Mouse (Mus musculus) hindbrain, embryonic 13.5 days (tissue): ENCODE measurements at regions not wholly inside any gene's neighbourhood (a gene's known extent, or its start where the extent isn't known, plus 50 kb on each side); places are given as distances from the start of the nearest gene placed in this dataset.

ENCODE experiments used
- ATAC-seq: fragments of 200-750 bp; cut with Nextera tagmentation; 2 replicates; pipeline ENCODE4 v1.8.0; 2017; ENCODE audit warnings: moderate TSS enrichment; ENCODE audit not compliant: low FRiP score
- H3K27ac ChIP-seq: fragments of 300-500 bp; sonication (generic); 2 replicates; pipeline ENCODE4 v1.5.1; 2015; ENCODE audit warnings: inconsistent platforms, mild to moderate bottlenecking, moderate library complexity
- H3K27me3 ChIP-seq: fragments of 300-500 bp; sonication (generic); 2 replicates; pipeline ENCODE4 v1.6.1; 2015; ENCODE audit warnings: mild to moderate bottlenecking, inconsistent platforms
- H3K36me3 ChIP-seq: fragments of 300-500 bp; sonication (generic); 2 replicates; pipeline ENCODE4 v1.6.1; 2015; ENCODE audit warnings: mild to moderate bottlenecking, inconsistent platforms
- H3K4me1 ChIP-seq: fragments of 300-500 bp; sonication (generic); replicated peaks from 2 replicates; pipeline ENCODE4 v1.6.1; 2015; ENCODE audit warnings: inconsistent platforms
- H3K4me2 ChIP-seq: fragments of 300-500 bp; sonication (generic); 2 replicates; pipeline ENCODE4 v1.6.1; 2015; ENCODE audit warnings: inconsistent platforms, mild to moderate bottlenecking, moderate library complexity
- H3K4me3 ChIP-seq: fragments of 300-500 bp; sonication (generic); 2 replicates; pipeline ENCODE4 v1.5.1; 2015; ENCODE audit warnings: mild to moderate bottlenecking, inconsistent platforms
- H3K9ac ChIP-seq: fragments of 300-500 bp; sonication (generic); 2 replicates; pipeline ENCODE4 v1.6.1; 2015; ENCODE audit warnings: mild to moderate bottlenecking, inconsistent platforms
- H3K9me3 ChIP-seq: fragments of 300-500 bp; sonication (generic); 2 replicates; pipeline ENCODE4 v1.6.1; 2016; ENCODE audit warnings: inconsistent platforms
- WGBS: fragments of 180-500 bp; shearing (Covaris S2); methylation state at CpG from one replicate; pipeline ENCODE4 v1.1.7; 2015; 5-methylcytosine and 5-hydroxymethylcytosine counted together

DNA sequence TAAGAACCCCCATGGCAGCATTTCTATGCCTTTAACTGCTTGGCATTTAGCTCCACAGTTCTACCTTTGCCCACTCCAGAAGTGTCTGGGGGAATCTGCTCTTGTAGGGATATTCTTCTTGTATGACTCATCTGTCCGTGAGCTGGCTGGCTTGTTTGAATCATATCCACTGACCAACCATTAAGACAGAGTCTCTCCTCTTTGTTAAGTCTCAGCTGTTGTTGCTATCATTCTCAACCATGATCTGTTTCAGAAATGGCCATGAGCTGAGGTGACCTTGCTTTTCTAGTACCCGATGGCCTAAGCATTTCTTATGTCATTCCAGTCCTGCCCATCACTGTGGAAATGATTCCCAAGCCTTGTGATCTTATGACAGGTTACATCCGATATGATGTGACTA is 161.8 kb downstream of the 4930564D02Rik start:
- H3K36me3 ChIP-seq: no peaks in the 10 kb centered on the region

DNA sequence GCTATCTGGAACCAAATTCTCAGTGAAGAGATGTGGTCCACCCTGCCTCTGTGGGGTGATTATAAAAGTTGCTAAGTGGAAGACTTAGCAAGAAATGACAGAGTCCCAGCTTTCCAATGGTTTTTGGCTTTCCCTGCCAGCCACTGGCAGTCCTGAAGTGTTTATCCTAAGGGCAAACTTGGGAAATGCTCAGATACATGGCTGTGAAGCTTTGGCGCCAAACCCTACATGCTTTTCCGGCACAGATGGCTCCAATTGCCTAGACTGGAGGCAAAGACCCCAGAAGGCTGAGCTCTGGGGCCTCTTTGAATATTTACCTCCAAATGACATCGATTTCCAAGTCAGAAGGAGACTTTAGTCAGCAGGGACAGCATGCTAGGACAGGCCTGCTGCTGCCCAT is 174.4 kb downstream of the 4930564D02Rik start:
- H3K4me3 ChIP-seq: no peak overlapping the region
- no peaks in the 10 kb centered on the region for H3K27me3 ChIP-seq
- H3K4me1 ChIP-seq: no peaks in the 10 kb centered on the region
- H3K27ac ChIP-seq: no peak overlapping the region
- H3K4me2 ChIP-seq: no peak overlapping the region
- no peaks in the 10 kb centered on the region for H3K9me3 ChIP-seq
- H3K9ac ChIP-seq: no peak overlapping the region
- no peak for ATAC-seq
- H3K36me3 ChIP-seq: no peaks in the 10 kb centered on the region
- 80% methylated on average over 3 of the region's 3 CpGs for WGBS

More for the DNA sequence above, 161.8 kb downstream of the 4930564D02Rik start:
- H3K4me1 ChIP-seq: peaks cover 15% of the 10 kb centered on the region
- H3K4me2 ChIP-seq: no peak overlapping the region
- no peak overlapping the region for H3K9ac ChIP-seq
- no peak overlapping the region for H3K4me3 ChIP-seq
- no peak for ATAC-seq
- WGBS: 91% methylated on average over 3 of the region's 3 CpGs
- H3K27me3 ChIP-seq: no peaks in the 10 kb centered on the region
- H3K27ac ChIP-seq: no peak overlapping the region
- no peaks in the 10 kb centered on the region for H3K9me3 ChIP-seq

DNA sequence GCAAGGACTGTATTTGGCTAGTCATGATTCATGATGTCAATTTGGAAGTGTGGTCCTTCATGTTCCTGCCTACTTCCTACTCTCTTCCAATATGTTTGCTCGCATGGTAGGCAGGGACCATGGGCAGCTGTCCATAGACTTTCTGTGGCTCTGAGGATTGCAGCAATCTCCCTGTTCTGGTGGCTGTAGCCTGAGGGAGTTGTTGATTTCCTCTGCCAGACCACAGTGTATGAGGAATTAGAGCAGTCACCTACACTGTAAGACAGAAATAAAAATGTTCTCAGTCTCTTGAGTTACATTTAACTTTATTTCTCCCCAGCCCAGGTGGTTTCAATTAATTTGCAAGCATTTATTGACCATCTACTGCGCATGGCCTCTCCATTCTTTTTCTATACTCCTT is 190.5 kb downstream of the 4930564D02Rik start:
- Histone ChIP-seq H3K4me3 (no peak overlapping the region), H3K9ac (no peak overlapping the region), H3K9me3 (no peaks in the 10 kb centered on the region), H3K4me1 (0 out of 2 replicates have a peak, but pooled peaks cover 3% of the 10 kb centered on the region), H3K4me2 (no peak overlapping the region), H3K27me3 (no peaks in the 10 kb centered on the region), H3K27ac (no peak overlapping the region), H3K36me3 (no peaks in the 10 kb centered on the region)
- no peak for ATAC-seq
- WGBS: 87% methylated on average over 2 of the region's 2 CpGs

DNA sequence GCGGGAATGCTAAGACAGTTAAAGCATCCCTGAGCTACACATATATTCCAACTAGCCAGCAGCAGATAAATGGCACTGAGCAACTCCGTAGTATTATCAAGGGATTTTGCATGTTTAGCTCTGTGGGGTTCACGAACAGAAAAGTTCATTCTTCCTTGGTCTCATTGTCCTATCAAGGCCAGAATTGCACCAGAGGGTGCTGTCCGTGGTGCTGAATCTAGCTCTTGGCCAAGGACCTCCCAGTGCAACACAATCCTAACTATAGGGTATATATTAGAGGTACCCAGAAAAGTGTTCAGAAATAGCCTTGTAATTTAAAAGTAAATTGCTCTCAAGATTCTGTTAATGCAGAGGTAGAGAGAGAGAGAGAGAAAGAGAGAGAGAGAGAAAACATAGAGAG is 176.9 kb upstream of the Kcnd3 start:
- Histone ChIP-seq H3K27me3 (no peaks in the 10 kb centered on the region), H3K36me3 (no peaks in the 10 kb centered on the region), H3K27ac (no peak overlapping the region), H3K4me3 (no peak overlapping the region), H3K4me1 (no peaks in the 10 kb centered on the region), H3K9ac (no peak overlapping the region), H3K4me2 (no peak overlapping the region), H3K9me3 (no peaks in the 10 kb centered on the region)
- no peak for ATAC-seq
- 39% methylated on average over 4 of the region's 4 CpGs for WGBS

DNA sequence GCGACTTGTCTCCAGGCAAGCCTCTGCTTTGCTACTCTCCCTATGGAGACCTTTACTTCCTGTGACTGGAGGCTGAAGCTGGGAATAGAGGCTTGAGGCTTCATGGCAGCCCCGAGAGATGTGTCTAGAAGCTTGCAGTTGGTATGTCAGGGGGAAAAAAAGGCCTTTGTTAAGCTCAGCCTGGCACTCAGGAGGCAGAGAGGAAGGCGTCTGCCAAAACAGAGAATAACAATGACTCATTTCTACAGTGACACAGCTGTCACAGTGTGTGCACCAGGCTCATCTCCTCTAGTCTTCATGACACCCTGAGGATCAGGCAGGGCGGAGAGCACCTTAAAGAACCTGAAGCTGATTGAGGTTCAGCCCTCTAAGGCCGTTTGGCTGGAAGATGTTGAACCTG is 171.2 kb upstream of the Kcnd3 start:
- Histone ChIP-seq H3K9ac (no peak overlapping the region), H3K9me3 (no peaks in the 10 kb centered on the region), H3K4me3 (no peak overlapping the region), H3K4me1 (no peaks in the 10 kb centered on the region), H3K27ac (no peak overlapping the region), H3K4me2 (no peak overlapping the region), H3K36me3 (no peaks in the 10 kb centered on the region), H3K27me3 (no peaks in the 10 kb centered on the region)
- WGBS: 63% methylated on average over 5 of the region's 5 CpGs
- ATAC-seq: no peak

DNA sequence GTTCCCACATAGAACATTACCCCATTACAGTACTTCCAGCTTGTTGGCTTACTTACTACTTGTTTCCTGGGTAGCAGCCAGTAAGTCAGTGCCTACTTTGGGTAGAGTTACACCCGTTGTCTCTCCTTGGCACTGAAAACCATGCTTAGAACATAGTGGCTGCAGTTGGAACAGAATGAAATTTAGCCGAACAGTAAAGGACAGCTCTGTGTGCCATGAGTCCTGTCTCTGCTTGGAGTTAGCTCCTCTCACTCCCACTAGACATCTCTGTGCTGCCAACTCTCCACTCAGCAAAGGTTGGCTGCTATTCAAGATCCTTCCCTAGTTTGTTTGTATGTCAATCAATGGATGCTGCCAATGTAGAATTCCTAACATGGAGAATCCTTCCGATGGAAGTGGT is 170.4 kb upstream of the Kcnd3 start:
- WGBS: 96% methylated on average over 3 of the region's 3 CpGs
- no peak for ATAC-seq

DNA sequence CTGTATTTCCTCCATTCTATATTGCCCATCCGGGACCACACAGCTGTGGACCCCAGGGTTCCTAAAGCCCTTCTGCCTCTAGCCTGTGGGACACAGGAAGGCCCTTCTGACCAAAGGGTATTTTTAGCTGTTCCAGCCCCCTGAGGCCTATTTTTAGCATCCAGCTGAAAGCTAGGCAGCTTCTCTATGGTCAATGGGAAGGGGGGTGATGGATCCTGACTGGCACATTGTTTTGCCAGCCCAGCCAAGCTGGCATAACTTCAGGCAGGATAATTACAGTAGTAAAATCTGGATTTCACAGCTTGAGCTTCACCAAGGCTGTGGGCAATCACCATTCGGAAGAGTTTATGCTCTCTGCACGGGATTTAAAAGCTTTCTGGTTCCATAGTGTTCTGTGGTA is 153.9 kb upstream of the Kcnd3 start:
- Histone ChIP-seq H3K36me3 (no peaks in the 10 kb centered on the region), H3K27ac (no peak overlapping the region), H3K9me3 (no peaks in the 10 kb centered on the region), H3K4me3 (no peak overlapping the region), H3K4me2 (no peak overlapping the region), H3K27me3 (no peaks in the 10 kb centered on the region), H3K4me1 (peaks cover 19% of the 10 kb centered on the region), H3K9ac (no peak overlapping the region)
- ATAC-seq: no peak
- 89% methylated on average over 3 of the region's 3 CpGs for WGBS

More for the DNA sequence above, 170.4 kb upstream of the Kcnd3 start:
- H3K9me3 ChIP-seq: no peaks in the 10 kb centered on the region
- no peak overlapping the region for H3K4me3 ChIP-seq
- no peak overlapping the region for H3K27ac ChIP-seq
- H3K4me1 ChIP-seq: no peaks in the 10 kb centered on the region
- H3K9ac ChIP-seq: no peak overlapping the region
- no peaks in the 10 kb centered on the region for H3K36me3 ChIP-seq
- no peak overlapping the region for H3K4me2 ChIP-seq
- H3K27me3 ChIP-seq: no peaks in the 10 kb centered on the region

DNA sequence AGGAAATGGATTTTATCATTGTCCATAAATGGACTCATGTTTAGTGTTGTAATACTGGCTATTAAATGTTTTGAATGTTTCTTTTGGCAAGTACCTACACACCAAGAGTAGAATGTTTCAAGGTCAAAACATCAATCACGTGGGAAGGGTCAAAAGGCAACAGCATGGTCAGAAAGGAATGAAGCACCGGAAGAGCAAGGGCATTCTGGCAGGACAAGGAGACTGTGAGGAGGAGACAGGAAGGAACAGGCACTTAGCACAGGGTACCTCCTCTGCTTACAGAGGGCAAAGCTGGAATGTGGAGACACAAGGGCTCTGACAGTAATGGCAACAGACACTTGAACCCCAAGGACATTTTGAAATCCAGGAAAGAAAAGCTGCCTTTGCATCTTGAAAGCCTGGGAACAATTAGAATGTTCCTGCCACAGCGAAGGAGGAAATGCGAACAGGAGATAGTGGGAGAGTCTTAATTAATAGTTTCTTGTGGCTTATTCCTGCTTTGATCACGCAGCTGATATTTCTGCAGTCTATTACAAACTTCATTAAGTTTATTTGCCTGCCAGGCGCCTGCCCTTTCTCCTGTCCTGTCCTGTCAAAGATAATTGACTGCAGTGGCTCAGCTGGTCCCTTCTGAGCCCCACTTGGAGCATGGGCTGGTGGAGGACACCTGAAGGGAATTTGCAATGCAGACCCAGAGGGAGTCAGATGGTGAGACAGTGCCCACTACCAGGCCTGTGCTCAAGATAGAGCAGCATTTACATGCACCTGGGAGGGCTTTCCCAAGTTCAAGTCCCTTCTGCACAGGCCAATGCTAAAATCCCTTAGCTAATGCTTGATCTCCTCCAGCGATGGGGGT is 151.2 kb upstream of the Kcnd3 start:
- no peaks in the 10 kb centered on the region for H3K36me3 ChIP-seq
- no peak overlapping the region for H3K27ac ChIP-seq
- H3K9ac ChIP-seq: no peak overlapping the region
- ATAC-seq: no peak
- WGBS: 48% methylated on average over 7 of the region's 7 CpGs
- no peaks in the 10 kb centered on the region for H3K9me3 ChIP-seq
- H3K4me2 ChIP-seq: no peak overlapping the region
- peaks cover 19% of the 10 kb centered on the region for H3K4me1 ChIP-seq
- no peak overlapping the region for H3K4me3 ChIP-seq
- no peaks in the 10 kb centered on the region for H3K27me3 ChIP-seq

DNA sequence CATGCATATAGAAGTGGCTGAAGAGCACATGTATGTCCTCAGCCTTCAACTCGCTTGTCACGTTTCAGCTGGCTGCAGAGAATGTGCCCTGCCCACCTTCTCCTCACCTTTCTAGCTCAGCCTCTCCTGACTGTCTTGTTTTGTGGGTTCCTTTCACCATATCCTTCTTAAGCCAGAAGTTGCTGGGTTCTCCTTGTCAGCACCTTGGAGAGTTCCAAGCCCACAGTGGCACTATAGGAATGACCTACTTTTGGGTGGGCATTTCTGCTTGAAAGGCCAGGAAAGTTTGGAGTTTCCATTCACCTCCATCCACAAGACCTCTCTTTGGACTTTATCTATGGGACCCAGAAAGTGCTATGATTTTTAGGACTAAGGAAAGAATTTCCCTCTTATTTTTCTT is 144.5 kb upstream of the Kcnd3 start:
- no peak overlapping the region for H3K9ac ChIP-seq
- no peak overlapping the region for H3K27ac ChIP-seq
- no peaks in the 10 kb centered on the region for H3K27me3 ChIP-seq
- H3K9me3 ChIP-seq: no peaks in the 10 kb centered on the region
- WGBS: 73% methylated on average over 2 of the region's 2 CpGs
- H3K4me1 ChIP-seq: no peaks in the 10 kb centered on the region
- no peak overlapping the region for H3K4me2 ChIP-seq
- ATAC-seq: no peak
- H3K36me3 ChIP-seq: no peaks in the 10 kb centered on the region
- no peak overlapping the region for H3K4me3 ChIP-seq

DNA sequence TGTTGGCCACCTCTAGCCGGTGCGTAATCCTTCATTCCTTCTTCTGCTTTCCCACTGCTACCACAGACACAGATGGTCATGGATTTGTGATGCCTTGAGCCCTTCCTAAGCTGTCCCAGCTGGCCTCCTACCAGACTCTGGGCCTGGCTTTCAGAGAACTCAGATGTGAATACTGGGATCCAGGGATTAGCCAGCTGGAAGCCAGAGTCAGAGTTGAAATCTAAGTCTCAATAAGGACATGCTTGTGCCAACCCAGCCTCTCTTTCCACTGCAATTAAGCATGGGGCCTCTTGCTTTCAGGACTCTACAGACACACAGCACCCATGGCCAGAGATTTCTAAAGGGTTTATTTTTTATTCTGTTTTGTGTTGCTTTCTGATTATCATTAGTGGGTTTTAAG is 143.1 kb upstream of the Kcnd3 start:
- no peaks in the 10 kb centered on the region for H3K36me3 ChIP-seq
- no peak for ATAC-seq
- H3K4me1 ChIP-seq: no peaks in the 10 kb centered on the region
- H3K4me3 ChIP-seq: no peak overlapping the region
- no peak overlapping the region for H3K27ac ChIP-seq
- no peaks in the 10 kb centered on the region for H3K9me3 ChIP-seq
- H3K27me3 ChIP-seq: no peaks in the 10 kb centered on the region
- no peak overlapping the region for H3K4me2 ChIP-seq
- H3K9ac ChIP-seq: no peak overlapping the region
- 88% methylated on average over 2 of the region's 2 CpGs for WGBS

DNA sequence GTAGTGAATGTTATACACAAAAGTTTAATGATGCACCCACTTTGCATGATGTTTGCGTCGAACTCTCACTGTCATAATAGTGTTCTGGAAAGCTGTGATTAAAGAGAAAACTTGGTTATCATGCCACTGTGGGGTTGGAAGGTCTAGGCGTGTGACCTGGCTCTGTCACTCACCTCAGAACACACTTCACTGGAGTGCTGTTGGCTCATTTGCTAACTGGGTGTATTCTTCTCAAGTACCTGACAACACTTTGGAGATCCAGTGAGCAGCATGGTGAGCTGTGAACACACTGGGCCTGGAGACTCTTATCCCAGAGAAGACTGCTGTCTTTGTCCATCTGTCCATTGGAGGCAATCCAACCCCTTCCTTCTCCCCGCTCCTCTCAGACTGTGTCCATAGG is 98.9 kb upstream of the Kcnd3 start:
- H3K9me3 ChIP-seq: no peaks in the 10 kb centered on the region
- H3K4me2 ChIP-seq: no peak overlapping the region
- peaks cover 14% of the 10 kb centered on the region; the same call in 1 of the 2 replicates for H3K4me1 ChIP-seq
- H3K27me3 ChIP-seq: no peaks in the 10 kb centered on the region
- no peaks in the 10 kb centered on the region for H3K36me3 ChIP-seq
- no peak overlapping the region for H3K4me3 ChIP-seq
- no peak overlapping the region for H3K9ac ChIP-seq
- H3K27ac ChIP-seq: no peak overlapping the region
- no peak for ATAC-seq
- WGBS: 95% methylated on average over 4 of the region's 4 CpGs

DNA sequence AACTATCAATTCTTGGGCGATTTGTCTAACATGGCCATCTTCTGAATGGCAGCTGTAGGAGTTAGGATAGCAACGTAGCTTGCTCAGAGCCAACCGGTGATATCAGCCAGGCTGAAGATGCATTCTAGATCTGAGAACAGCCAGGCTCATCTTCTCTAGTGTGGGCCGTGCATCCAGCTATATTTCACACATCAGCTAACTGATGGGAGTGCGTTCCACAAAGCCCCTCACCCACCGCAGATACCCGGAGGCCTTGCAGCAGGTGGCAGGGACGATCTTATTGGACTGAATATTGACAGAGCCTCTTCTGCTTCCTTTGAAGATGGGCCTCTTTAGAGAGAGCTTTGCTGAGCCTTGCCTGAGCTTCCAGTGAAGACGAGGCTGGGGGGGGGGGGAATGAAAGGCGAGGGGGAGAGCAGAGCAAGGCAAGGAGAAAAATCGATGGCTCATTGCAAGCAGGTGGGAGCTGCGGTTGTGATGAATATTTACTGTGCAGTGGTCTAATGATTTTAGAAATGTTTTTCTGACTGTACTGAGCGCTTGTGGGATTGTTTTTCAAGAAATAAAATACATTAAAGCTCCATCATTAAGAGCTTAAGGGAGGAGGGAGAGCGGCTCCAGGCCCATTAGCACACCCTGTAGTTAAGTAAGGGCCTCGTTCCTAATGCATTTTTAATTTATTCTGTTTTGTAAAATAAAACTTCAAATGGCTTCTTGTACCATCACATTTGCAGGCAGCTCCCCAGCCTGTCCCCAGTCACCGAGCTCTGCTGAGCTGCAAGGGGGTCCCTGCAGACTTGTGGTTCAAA is 97.8 kb upstream of the Kcnd3 start:
- Histone ChIP-seq H3K9ac (no peak overlapping the region), H3K4me3 (no peak overlapping the region), H3K27me3 (no peaks in the 10 kb centered on the region), H3K4me1 (peaks cover 18% of the 10 kb centered on the region), H3K9me3 (no peaks in the 10 kb centered on the region), H3K4me2 (no peak overlapping the region), H3K27ac (peak overlapping the region; percentile 64), H3K36me3 (no peaks in the 10 kb centered on the region)
- 71% methylated on average over 16 of the region's 16 CpGs for WGBS
- peak; percentile 72 for ATAC-seq

DNA sequence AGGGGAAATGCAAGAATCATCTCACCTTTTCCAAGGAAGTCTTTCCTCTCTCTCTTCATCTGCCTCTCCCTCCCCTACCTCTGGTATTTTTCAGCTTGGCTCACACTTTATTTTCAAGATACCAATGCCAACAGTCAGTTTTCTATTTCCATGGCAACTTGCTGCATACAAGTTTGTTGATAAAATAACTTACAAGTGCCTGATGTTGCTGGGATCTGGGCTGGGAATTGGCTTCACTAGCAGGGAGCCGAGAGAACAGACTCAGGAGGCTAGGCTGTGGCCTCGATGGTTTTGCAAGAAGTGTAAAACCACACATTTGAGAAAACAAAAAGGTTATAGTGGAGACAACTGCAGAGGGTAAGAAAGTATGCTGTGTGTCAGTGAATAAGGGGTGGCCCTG is 94.6 kb upstream of the Kcnd3 start:
- no peak overlapping the region for H3K4me3 ChIP-seq
- H3K4me1 ChIP-seq: peaks cover 28% of the 10 kb centered on the region
- no peak overlapping the region for H3K9ac ChIP-seq
- H3K36me3 ChIP-seq: no peaks in the 10 kb centered on the region
- no peak overlapping the region for H3K27ac ChIP-seq
- no peaks in the 10 kb centered on the region for H3K27me3 ChIP-seq
- WGBS: 78% methylated on average over 2 of the region's 2 CpGs
- H3K9me3 ChIP-seq: no peaks in the 10 kb centered on the region
- no peak for ATAC-seq
- H3K4me2 ChIP-seq: no peak overlapping the region
